Mouse (Mus musculus) natural killer cell, adult 2 months (primary cell): ENCODE measurements around the gene Sec63.

Experiments used
- DNase-seq, 2 experiments: peaks; one replicate each; pipeline ENCODE4 v3.0.0; 2022; ENCODE audit warnings: low spot score in 2 of 2

Gene Sec63

DNA sequence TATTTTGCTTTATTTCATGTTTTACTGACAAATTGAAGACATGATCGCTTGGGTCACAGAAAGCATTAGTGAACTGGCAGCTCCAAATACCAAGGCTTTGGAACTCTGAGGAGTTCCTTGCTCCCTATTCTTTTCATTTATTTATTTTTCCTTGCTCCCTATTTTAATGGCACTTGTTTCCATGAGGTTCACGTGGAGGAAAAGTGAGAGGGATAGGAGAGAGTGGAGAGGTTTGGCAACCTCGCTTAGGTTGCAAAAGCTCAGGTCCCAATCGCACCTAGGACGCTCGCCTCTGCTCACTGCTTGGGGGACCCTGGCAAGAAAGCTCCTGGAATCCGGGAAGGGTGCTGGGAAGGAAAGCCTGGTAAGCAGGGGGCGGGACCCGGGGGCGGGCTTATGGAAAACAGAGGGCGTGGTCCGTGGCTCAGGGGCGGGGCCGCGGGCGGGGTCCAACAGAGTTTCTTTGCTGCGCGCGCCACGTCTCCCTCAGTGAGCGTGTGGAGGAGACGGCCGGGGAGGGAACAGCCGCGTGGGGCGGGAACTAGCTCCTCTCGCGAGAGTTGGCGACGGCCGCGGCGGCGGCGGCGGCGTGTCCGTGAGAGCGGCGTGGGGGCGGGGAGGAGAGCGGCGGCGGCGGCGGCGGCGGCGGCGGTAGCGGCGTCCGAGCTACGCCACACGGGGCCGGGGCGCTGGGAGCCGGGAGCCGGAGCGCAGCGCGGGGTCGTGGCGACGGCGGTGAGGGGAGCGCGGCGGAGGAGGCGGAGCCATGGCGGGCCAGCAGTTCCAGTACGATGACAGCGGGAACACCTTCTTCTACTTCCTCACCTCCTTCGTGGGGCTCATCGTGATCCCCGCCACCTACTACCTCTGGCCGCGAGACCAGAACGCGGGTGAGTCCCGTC lies at the start of gene Sec63:
Gene Sec63, plus strand, starts transcription at position 498 of the 902 bp plus-strand sequence.
- peak; percentile 94 to 95 for DNase-seq

DNA sequence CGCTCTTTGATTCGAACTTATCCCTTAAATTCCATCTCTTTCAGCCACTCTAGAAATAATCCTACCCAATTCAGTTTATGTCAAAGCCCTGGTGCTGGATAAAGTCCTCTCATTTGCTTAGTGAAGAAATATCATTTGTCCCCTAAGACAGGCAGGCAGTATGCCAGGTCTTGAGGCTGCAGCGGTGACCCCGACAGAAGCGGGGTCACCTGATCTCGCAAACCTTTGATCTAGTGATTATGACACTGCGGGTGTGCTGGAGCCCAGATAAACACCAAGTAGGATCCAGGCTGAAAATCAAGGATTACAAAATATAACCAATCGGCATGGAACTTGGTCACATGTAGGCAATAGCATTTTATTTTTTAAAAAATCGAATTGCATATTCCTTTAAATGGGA lies 46.6 kb upstream of the Sec63 start:
- DNase-seq: no peak

DNA sequence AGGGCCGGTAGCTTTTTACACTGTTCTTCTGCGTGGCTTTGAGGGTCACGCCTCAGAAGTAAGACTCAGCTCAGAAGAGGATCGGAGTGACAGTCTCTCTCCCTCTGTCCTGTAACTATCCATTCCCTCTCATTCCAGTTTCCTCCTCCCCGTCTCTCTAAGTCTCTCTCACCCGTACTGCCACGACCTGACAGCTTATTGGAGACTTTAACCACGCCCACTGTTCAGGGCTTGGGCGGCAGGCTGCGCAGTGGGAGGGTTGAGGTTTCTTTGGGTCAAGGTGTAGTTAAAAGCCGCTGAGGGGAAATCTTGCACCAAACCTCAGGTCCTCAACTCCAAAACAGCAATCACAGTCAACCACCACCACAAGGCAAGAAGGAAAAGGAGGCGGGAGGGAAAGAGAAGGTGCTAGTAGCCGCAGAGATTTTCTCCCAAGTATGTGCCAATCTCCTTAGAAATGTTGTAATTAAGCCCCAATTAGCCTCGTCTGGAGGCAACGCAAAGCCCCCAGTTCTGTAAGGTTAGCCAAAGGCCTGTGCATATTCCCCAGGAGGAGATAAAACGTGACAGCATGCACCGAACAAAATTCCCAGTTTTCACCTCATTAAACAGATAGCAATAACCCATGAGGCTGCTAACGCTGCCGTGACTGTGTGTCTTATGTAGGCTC lies 45.8 kb upstream of the Sec63 start:
- DNase-seq: no peak

DNA sequence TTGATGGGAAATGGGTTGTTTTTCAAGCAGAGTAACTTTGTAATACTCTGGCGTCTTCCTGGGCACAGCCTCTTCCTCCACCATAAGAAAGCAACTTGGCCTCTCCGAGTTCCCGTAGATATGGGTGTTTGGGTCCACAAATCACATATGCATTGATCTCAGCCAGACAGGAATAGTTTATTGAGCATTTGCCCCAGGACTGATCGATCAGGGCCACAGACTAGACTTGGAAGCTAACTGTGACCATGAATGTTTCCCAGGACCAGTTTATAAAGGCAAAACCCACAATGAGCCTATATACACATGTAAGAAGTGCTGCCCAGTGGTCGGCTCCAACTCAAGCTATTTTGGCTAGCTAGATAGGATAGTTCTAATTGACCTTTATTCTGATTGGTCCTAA lies 39.2 kb upstream of the Sec63 start:
- DNase-seq: no peak

DNA sequence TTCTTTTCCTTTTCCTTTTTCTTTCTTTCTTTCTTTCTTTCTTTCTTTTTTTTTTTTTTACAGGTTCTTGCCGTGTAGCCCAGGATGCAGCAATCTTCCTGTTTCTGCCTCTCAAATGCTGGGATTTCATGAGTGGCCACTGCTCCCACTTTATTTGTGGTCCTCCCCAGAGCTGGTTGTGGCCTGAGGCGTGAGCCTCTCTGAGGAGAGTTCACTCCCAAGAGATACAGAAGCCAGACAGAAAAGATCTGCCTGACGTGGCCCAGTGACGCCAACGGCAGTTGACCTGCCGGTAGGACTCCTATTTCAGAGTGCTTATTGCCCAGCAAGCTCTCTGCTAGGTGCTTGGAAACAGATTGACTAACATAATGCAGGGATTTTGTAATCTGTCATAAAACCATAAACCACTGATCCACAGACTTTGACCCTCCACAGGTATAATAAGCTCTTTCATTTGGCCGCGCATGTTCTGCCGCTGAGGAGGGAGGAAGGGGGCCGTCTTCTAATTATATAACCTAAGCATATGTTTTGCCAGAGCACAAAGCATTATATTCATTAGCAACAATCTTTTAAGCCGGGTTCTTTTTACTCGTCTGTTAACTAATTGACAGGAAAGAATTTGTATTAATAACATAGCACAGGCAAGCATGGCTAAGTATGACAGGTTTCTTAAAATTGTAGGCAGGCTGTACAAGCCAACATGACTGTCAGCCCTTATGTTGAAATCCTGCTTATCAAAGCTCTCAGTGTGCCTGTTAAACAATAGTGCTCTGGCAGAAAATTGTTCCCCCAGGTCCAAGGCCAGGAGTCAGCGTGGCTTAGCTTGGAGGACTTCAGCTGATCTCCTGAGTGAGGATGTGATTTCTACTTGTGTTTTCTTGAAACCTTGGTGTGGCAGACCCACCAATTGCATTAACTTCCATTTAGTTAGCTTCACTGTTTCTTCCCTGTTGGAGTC lies 37.7 kb upstream of the Sec63 start:
- no peak for DNase-seq

DNA sequence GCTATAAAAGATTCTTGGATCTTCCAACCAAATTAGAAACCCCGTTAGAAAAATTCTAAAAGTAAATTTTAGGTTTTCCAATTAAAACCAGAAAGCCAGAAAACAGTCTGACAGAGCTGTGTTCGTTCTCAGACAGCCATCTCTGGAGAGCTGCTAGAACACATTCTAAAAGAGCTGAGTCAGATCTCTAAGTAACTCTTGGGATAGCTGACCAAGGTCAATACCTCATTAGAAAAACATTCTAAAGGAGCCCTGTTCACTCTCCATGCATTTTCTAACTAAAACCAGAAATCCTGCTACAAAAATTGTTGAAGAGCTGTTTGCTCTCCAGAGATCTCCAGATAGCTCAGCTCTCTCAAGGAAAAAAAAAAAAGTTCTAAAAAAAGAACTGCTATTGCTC lies 31.7 kb upstream of the Sec63 start:
- no peak for DNase-seq

DNA sequence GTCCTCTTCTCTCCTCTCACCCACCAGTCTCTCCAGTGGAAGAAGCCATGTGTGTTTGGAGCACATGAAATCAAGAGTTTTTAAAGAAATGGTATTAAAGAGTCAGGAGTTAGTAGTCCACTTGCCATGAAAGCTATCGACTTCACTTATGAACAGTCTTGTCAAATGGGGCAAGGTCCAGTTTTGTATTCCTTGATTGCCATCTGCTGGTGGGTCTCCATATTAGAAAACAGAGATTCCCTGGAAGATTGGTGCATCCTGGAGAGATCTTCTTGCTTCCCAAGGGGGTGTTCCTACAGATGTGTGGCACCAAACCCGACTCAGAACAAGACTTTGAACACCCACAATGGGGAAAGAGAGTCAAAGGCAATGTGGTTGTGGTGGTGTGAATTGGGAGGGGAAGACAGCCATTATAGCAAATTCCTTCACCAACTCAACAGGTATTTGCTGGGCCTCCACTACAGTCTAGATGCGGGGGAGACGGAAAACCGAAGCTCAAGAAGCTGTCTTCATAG lies 26.7 kb upstream of the Sec63 start:
- DNase-seq: no peak

DNA sequence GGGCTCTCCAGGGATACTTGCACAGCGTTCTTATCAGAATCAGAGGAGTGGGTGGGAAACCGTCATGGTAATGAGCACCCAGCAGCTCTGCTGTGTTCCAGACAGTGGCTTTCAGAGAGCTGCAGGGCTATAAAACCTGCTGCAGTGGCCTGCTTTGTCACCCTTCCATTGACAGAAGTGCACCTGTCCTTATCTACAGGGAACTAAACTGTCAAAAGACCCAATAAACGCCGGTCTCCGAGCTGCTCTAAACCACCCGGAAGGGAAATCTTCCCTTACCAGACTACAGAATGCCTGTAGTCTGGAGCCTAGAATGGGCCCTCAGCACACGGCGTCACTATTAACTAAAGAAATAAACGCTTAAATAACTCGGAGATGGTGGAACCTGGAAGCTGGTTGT lies 9.5 kb upstream of the Sec63 start:
- no peak for DNase-seq

DNA sequence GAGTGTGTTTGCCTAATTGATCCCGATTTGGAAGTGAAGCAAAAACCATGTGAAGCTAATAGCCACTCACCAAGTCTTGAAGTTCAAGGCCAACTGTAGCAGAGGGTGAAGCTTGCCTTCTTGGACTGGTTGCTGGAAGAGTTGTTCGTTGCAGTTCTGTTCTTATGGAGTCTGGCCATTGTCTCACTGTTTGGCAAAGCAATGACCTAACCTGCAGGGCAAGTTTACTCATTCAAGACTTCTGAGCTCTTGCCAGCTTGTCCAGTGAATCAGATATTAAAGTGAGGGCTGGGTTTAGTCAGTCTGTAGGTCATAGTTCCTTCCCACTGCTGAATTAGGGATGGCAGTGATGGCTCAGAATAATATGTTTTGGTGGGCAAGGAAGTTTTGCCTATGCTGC lies 7.0 kb upstream of the Sec63 start:
- DNase-seq: no peak

DNA sequence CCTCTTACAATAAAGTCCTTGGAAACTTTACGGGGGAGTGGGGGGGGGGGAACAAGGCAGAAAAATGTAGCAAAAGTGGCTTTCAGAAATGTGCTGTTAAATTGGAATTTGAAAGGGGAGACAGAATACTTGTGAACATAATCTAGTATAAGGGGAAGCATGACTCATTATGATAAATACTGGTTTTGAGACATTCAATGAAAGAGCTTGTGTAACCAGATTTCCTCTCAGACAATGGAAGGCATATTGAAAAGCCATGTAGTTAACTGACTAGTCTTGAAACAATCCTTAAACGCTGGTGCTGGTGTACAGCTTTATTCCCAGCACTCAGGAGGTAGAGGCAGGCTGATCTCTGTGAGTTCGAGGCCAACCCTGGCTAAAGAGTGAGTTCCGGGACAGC lies 1.6 kb upstream of the Sec63 start:
- no peak for DNase-seq

DNA sequence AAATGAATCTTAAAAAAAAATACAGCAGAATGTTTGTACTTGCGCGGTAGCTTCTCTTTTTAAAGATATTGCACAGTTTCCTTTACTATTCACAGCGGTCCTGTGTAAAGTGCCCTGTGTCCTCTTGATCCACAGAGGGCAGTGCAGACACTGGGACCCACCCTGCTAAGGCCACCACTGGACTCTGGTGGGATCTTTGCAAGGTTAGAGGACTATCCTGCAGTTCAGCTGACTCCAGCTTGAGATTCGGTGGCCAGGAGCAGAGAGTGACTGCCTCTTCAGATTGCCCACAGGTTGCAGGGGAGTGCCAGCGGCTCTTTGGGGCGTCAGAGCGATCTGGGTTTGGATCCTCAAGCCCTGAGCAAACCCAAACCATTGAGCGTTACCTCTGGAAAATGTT lies 967 bp upstream of the Sec63 start:
- peak; percentile 5 for DNase-seq

DNA sequence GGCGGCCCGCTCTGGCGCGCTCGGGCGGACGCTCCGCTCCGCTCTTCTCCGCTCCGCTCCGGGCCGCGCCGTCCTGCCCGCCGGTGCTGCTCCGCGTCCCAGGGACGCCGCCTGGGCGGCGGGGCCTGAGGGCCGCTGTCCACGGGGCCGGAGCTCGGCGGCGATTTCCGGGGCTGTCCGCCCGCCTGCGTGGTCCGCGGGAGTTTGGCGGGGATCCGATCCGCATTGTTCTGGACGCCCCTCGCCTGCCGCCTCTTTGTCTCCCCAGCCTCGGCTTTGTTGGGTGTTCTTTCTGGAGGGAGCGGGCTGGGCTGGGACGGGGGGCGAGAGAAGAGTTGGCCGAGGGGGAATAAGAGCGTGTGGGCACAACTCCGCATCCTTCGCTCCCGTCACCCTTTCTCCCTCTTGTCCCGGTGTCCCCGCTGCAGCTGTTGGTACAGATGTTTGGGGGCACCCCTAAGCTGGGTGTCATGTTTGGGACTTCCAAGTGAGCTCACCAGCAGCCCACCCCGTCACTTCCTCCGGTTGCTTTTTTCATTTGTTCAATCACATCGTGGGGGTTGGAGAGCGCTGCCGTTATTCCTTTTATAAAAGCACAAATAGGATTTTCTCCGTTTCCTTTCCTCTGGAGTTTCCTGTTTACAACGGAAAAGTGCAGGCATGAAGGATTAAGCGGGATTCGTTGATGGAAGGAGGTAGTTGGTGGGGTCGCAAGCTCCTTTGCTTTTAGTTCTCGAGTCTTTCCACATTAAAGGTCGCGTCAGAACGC lies 789 bp downstream of the Sec63 start:
- peak; percentile 28 to 41 for DNase-seq

DNA sequence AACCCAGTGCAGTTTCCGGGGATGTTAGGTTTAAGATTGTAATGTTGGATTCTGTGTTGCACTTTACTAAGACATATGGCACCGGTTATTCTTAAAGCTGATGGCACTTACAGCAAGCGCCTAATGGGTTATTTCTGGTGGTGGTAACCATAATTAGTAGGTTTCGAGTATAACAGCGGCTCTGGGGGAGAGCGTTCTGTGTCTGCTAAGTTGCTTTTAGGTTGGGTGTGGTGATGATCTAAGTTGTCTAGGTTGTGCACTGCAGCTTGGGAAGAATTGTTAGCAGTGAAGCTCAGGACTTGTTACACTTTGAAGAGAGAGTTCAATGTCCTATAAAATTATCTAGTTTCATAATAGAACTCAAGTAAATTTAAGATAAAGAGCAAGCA lies 1.4 kb downstream of the Sec63 start:
- DNase-seq: no peak

DNA sequence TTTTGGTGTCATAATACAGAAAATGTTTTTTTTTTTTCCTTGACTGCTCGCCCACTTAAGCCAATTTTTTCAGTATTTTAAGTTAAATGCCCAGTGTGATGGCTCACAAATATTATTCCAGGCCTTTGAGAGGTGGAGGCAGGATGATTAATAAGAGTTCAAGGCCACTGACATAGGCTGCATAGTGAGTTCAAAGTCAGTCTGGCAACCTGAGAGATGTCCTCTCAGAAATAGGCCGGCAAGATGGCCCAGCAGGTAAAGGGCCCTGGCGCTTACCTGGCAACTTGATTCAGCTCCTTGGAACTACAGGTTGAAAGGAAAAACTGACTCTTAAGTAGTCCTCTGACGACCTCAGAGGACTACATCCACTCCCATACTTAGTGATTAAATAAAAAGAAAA lies 1.9 kb downstream of the Sec63 start:
- DNase-seq: no peak

DNA sequence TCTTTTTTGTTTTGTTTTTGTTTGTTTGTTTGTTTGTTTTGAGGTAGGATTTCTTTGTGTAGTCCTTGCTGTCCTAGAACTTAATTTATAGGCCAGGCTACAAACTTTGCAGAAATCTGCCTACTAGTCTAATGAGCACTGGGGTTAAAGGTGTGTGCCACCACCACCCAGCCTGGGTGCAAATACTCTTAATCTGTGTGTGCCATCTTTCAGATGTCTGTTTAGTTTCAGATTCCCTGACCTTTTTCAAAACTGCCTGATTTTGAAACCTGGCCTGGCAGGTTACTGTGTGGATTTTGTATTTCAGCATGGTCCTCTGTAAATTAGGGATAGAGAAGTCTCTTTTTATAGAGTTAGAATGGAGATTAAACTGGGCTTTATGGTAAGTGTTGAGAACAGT lies 4.0 kb downstream of the Sec63 start:
- DNase-seq: no peak

DNA sequence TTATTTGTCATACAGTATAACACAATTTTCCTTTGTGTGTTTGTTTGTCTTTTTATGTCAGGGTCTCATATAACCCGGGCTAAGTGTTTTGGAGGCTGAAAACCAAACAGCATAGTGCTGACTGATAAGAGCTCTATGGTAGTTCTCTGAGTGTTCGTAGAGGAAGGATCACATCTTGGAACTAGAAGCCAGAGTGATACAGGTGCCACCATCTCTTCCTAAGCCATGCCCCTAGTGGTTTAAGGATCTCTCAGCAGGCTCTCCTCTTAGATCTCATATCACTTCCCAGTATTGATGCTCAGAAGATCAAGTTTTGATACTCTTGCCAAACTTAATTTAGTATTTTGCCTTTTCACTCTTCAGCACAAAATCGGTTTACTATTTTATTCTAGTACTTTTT lies 14.2 kb downstream of the Sec63 start:
- DNase-seq: no peak

DNA sequence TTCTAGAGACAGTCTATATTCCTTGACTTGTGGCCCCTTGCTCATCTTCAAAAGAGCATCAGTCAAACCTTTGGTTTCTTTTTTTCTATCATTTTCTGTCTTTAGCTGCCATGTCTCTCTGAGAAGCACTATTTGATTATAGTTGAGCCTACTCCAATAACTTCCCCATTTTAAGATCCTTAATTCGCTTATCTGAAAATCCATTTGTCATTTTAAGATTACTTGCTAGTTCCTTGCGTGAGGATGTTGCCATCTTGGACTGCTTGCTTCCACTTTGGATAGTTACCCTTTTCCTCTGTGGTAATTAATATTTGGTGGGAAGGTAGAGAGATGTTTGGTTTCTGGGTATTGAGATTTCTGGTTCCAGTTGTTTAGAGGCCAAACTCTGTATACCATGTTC lies 19.5 kb downstream of the Sec63 start:
- no peak for DNase-seq

DNA sequence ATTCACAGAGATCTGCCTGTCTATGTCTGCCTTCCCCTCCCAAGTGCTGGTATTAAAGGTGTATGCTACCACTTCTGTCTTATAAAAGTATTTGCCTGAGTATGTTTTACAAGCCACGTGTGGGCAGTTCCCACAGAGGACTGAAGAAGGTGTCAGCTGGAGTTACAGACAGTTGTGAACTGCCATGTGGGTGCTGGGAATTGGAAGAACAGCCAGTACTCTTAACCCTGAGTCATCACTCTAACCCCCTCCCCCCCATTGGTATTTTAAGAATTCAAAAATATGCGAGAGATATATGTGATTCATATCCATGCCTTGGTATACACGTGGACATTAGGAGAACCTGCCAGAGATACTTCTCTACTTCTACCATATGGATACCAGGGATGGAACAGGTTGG lies 20.4 kb downstream of the Sec63 start:
- DNase-seq: no peak

DNA sequence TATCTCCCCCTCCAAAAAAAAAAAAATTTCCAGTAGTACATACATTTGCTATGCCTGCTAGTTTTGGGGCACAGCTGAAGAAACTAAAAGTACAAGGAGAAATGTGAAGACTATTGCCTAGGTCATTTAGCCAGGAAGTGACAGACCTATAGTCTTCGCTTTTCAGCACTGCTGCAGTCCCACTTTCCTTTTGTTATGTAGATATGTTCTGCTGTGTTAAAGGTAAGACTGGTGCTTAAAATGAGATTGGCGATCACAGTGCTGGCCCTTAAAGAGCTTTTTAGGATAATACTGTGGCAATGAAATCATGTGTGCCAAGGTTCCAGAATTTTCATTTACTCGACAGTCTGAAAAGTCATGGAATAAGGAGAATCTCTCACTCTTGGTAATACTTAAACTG lies 39.6 kb downstream of the Sec63 start:
- DNase-seq: no peak

DNA sequence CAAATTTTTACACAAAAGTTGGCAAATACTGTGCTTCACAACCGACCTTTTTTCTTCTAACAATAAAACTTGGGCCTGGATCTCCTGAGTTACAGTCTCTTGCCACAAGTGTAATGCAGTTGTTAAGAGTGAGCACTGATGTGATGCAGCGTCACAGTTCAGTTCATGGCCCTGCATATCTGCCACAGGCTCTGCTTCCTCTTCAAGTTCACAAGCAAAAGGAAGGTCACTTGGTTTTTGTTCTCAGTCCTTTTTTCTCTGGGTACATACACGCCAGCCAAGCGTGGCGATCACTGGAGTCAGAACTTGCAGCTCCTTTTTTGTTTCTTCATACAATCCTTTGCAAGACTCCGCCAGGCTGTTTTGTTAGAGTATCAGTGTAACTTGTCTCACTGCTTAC lies 64.6 kb downstream of the Sec63 start:
- DNase-seq: peak in 1 of 2 experiments; percentile 21

DNA sequence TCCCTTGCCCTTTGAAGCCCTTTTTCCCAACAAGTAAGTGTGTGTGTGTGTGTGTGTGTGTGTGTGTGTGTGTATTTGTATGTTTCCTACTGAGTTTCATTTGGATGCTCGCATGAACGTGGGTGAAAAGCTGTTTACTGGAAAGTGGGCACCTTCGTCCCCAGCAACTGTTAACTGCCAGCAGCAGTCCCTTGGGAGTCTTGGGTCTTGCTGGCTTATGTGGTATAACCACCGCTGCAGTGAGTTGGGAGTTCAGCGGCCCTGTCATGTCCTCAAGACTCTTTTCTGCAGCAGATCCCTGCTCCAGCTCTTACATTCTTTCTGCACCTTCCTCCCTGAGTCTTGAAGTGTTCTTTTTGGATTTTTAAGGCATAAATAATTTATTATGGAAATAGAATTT lies 65.9 kb downstream of the Sec63 start:
- no peak for DNase-seq
